Mouse (Mus musculus): ENCODE measurements around the gene Top1.

DNA sequence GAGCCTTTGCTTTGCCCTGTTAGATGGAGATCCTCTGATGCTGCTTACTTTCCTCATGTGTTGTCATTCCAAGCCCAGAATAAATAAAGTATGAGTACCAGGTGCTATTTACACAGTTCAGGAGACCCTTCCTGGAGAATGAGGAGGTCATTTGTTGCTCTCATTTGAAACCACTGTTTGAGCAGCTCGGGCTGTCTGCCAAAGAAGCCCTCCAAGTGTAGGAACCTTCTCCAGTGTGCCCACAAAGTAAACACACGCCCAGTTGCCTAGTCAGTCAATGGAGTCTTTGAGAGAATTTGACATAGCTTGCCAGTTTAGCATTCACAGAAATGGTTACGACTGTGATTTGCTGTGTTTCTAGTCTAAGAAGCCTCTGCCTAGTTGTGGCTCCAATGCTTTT is 73.1 kb downstream of the Top1 start:
- TF ChIP-seq GATA1 (IDR thresholded peaks at IDR 0.05; ENCODE audit: low read length) (no peak), TAL1 (IDR thresholded peaks at IDR 0.05; ENCODE audit: low read length) (no peak)

Data from erythroblast, embryonic 14.5 days (primary cell).